Comparison of ENCODE assay signal across 8 mouse cellular contexts in genomic region chrX:73227914-73228605, GRCm38 (mm10). TPM values are rescaled to one million over a fixed set of nuclear protein-coding genes. Genes with fewer than 3 reads are reported as not detected.
DNase-seq lines count a peak whose midpoint lies in the region; ATAC-seq lines count a peak whose summit lies in the region.

Gene F8a (plus strand): TSS chrX:73228291.

- peak within 1 kb of the TSS; percentile 77 for H3K9ac ChIP-seq in hindbrain, embryonic 11.5 days (ENCODE audit: low read depth, low read length)

- DNase-seq in NIH3T3 (ENCODE audit: low read depth) = peak; percentile 87
- peak; percentile 86 for DNase-seq in cerebellum, adult 9-11 months
- peak; percentile 69 to 72 for DNase-seq in frontal cortex, adult 2 months (ENCODE audit: extremely low spot score in 1 of 2, low spot score in 1 of 2)
- peak; percentile 80 for DNase-seq in hindbrain, embryonic 11.5 days (ENCODE audit: low spot score)
- peak; percentile 66 to 83 for DNase-seq in layer of hippocampus, postnatal 14 days (ENCODE audit: low spot score in 2 of 2)
- DNase-seq in lung, postnatal 10 days = peak; percentile 86
- peak; percentile 32 for DNase-seq in ovary, postnatal 14 days (ENCODE audit: low spot score)
- DNase-seq in thymus, postnatal 10 days (ENCODE audit: low spot score in 2 of 2) = peak; percentile 63 to 71

- no peaks in the 10 kb centered on the region for H3K9me3 ChIP-seq in hindbrain, embryonic 11.5 days (ENCODE audit: control insufficient read depth, low read length)

- H3K36me3 ChIP-seq in hindbrain, embryonic 11.5 days (ENCODE audit: control insufficient read depth, insufficient read depth, low read length) = no peaks in the 10 kb centered on the region

- no peaks in the 10 kb centered on the region for H3K4me1 ChIP-seq in hindbrain, embryonic 11.5 days (replicated peaks; ENCODE audit: control insufficient read depth, insufficient read depth, low read length)

- peak; percentile 97 for ATAC-seq in hindbrain, embryonic 11.5 days (ENCODE audit: low FRiP score)

- no peaks in the 10 kb centered on the region; the same call in 1 of the 2 replicates for H3K27me3 ChIP-seq in hindbrain, embryonic 11.5 days (ENCODE audit: control insufficient read depth, insufficient read depth, low read length)

- peak within 1 kb of the TSS; percentile 87 for H3K27ac ChIP-seq in hindbrain, embryonic 11.5 days (ENCODE audit: low read depth, low read length)

- 13% methylated on average over 39 of the region's 39 CpGs for WGBS in hindbrain, embryonic 11.5 days

- peak within 1 kb of the TSS; percentile 75 for H3K4me2 ChIP-seq in hindbrain, embryonic 11.5 days (replicated peaks; ENCODE audit: low read depth, low read length)

- H3K4me3 ChIP-seq in hindbrain, embryonic 11.5 days (ENCODE audit: low read depth, low read length) = peak within 1 kb of the TSS; percentile 58

RNA-seq across cellular contexts. Expression of gene F8a, which starts in this region (rescaled TPM):
- polyA plus RNA-seq in frontal cortex, adult 2 months (2012; rRNA removed) = 14.7 and 16.6 TPM in 2 replicates
- 16.4 and 17.6 TPM in 2 replicates for polyA plus RNA-seq in hindbrain, embryonic 11.5 days (2014; fragmentation: Nextera tagmentation; extraction: Ambion mirVana)
- 10 to 100 TPM; 16.3 to 16.7 TPM for total RNA-seq in layer of hippocampus, postnatal 14 days (2021)

Comparison
In these comparisons a context has a peak if more than half of its experiments do, and no peak if none do; other contexts are left out.
1. Peak in every context shown above with its lines: DNase-seq, ATAC-seq, H3K4me3 ChIP-seq and H3K27ac ChIP-seq.
2. DNase-seq: peak in every context shown above with its lines; median percentile 87 in NIH3T3; 86 in cerebellum, adult 9-11 months; 86 in lung, postnatal 10 days; 80 in hindbrain, embryonic 11.5 days; 74 in layer of hippocampus, postnatal 14 days; 70 in frontal cortex, adult 2 months; 67 in thymus, postnatal 10 days; 32 in ovary, postnatal 14 days.